Mouse (Mus musculus) bone marrow macrophage, adult 2 months (primary cell): ENCODE results near the gene Dach1.

ENCODE experiments used
- CTCF ChIP-seq: IDR thresholded peaks from 2 replicates; pipeline ENCODE4 v1.5.1; 2012; ENCODE audit warnings: low read depth, mild to moderate bottlenecking, low read length, moderate library complexity
- POLR2A ChIP-seq: IDR thresholded peaks from 2 replicates; pipeline ENCODE4 v1.6.1; 2012; ENCODE audit warnings: mild to moderate bottlenecking, low read depth, low read length, borderline replicate concordance

DNA sequence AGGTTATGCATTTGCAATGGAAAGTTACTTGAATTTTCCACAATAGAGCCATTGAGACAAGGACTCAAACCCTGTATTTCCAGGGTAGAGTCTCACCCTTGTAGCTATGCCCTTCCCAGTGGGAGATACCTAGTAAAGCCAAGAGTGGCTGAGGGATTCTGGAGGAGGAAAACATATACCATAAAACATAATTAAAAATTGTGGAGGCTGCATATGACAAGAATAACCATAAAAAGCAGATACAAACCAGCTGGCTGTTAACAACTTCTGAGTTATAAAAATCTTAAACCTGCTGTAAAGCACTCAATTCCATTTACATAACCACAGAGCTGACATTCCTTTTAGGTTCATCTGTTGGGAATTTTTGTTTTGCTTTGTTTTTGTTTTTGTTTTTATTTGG is 171.0 kb downstream of the Dach1 start:
- TF ChIP-seq CTCF (no peak), POLR2A (no peak)
